Mouse (Mus musculus) erythroblast, embryonic 14.5 days (primary cell): ENCODE results near the gene Asb4.

ENCODE experiments used
- GATA1 ChIP-seq: IDR thresholded peaks from 2 replicates; pipeline ENCODE4 v1.6.1; 2012; ENCODE audit warnings: low read length, inconsistent platforms, mixed read lengths
- TAL1 ChIP-seq: IDR thresholded peaks from 3 replicates; pipeline ENCODE4 v1.6.1; 2012; ENCODE audit warnings: low read length, inconsistent platforms, mixed read lengths

DNA sequence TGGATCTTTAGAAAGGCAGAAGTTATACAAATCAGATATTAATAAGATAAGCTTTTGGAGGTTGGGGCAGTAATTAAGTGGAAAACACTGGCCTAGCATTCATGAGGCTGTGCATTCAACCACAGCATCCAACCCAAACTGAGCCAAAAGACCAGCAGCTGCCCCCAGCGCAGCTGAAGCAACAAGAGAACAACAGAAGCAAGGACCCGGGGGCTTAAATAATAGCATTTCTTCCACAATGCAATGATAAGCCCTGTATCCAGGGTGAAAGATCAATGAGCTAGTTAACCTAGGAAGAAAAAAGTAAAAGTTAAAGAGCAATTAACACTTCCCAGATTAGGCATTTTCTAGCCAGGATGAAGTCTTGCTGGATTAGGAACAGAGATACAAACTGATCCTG is 4.2 kb downstream of the Asb4 start:
- TF ChIP-seq GATA1 (no peak), TAL1 (no peak)
